Mouse (Mus musculus) cerebellum, adult 2 months (tissue): ENCODE data around the gene Crim1. TPM values are rescaled to one million over a fixed set of nuclear protein-coding genes. Genes with fewer than 3 reads are reported as not detected.
A peak's percentile ranks its signal among the peaks of the same experiment; 100 is the strongest.

ENCODE experiments used
- DNase-seq, 2 experiments: peaks; one replicate each; pipeline ENCODE4 v3.0.0; 2021
- H3K27ac ChIP-seq: fragments of 200-500 bp; 2 replicates; pipeline ENCODE4 v1.5.1; 2012; ENCODE audit warnings: low read length, control low read depth, inconsistent platforms; ENCODE audit not compliant: insufficient read depth
- H3K27me3 ChIP-seq: fragments of 200-500 bp; 2 replicates; pipeline ENCODE4 v1.6.1; 2012; ENCODE audit warnings: inconsistent platforms, mild to moderate bottlenecking, low read length, moderate library complexity; ENCODE audit not compliant: control insufficient read depth, insufficient read depth
- H3K4me1 ChIP-seq: fragments of 200-500 bp; 2 replicates; pipeline ENCODE4 v1.6.1; 2011; ENCODE audit warnings: low read length; ENCODE audit not compliant: control insufficient read depth, insufficient read depth
- H3K4me3 ChIP-seq: fragments of 200-500 bp; replicated peaks from 2 replicates; pipeline ENCODE3; 2011; ENCODE audit warnings: mild to moderate bottlenecking, low read depth, low read length, control low read depth; ENCODE audit not compliant: insufficient read depth
- CTCF ChIP-seq: fragments of 200-500 bp; IDR thresholded peaks from 2 replicates; pipeline ENCODE4 v1.5.1; 2011; ENCODE audit warnings: low read depth, mild to moderate bottlenecking, control low read depth, low read length, moderate library complexity, borderline replicate concordance; ENCODE audit not compliant: insufficient read depth
- POLR2A ChIP-seq: fragments of 200-500 bp; IDR thresholded peaks from 2 replicates; pipeline ENCODE4 v1.6.1; 2011; ENCODE audit warnings: low read length, control low read depth, borderline replicate concordance; ENCODE audit not compliant: insufficient read depth
- WGBS: fragments of 180-500 bp; shearing (Covaris S2); methylation state at CpG from one replicate; pipeline ENCODE4 v1.1.7; 2018; 5-methylcytosine and 5-hydroxymethylcytosine counted together
- polyA plus RNA-seq: library from polyadenylated mRNA; depleted of rRNA; stranded (reverse); fragments of >200 nt; gene quantifications from 2 replicates; pipeline ENCODE4 v1.2.3, GENCODE M21; 2012

Crim1 gene
- polyA plus RNA-seq, 1 experiment: 34.4 TPM

DNA sequence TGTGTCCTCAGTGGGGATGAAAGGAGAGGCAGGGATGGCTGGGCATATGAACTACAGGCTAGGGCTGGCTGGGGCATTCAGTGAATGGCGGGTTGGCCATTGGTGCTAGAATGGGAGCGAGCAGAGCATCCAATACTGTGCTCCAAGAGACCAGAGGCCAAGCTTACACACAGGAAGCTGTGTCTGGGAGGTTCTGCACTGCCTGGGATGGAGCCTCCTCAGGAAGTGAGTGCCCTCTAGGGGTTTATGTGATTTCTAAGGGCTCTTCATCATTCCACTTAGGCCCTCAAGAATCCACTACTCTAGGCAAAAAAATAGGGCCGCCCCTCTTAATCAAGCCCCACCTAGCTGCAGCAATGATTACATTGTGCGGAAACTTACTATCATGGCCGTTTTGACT, 98.1 kb downstream of the Crim1 start:
- no peak overlapping the region for H3K4me3 ChIP-seq
- no peak for DNase-seq
- WGBS: 74% methylated on average over 5 of the region's 5 CpGs
- TF ChIP-seq CTCF (0 out of 2 replicates have a peak, but pooled peaks have one; percentile 14), POLR2A (no peak)
- H3K27me3 ChIP-seq: no peaks in the 10 kb centered on the region
- no peaks in the 10 kb centered on the region for H3K4me1 ChIP-seq
- H3K27ac ChIP-seq: no peak overlapping the region

DNA sequence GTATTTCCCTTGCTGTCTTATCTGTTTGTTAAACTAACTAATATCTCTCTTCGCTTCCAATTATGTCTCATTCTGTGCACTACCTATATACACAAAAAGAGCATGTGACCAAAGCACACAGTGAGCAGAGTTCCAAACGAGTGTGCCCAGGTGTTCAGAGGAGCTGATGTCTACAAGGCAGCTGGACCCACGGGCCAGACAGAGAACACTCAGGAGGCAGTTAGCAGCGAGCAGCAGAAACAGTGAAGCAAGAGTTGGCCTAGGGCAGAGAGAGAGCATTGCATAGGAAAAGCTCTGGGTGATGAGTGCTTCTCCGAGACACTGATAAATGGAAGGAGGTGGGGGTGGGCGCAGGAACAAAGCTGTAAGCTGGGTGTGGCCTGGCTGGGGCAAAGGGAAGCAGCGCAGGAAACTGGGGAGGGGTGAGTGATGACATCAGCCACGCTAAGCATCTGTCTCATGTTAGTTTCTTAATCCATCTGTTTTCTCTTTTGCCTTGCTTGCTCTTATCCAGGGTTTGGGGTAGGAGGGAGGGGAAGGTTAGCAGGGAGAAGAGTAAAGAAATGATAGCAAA, 99.0 kb downstream of the Crim1 start:
- Histone ChIP-seq H3K4me1 (no peaks in the 10 kb centered on the region), H3K27ac (no peak overlapping the region), H3K27me3 (no peaks in the 10 kb centered on the region), H3K4me3 (no peak overlapping the region)
- WGBS: 79% methylated on average over 8 of the region's 8 CpGs
- no peak for DNase-seq
- no peak for TF ChIP-seq POLR2A
- TF ChIP-seq CTCF: no peak

DNA sequence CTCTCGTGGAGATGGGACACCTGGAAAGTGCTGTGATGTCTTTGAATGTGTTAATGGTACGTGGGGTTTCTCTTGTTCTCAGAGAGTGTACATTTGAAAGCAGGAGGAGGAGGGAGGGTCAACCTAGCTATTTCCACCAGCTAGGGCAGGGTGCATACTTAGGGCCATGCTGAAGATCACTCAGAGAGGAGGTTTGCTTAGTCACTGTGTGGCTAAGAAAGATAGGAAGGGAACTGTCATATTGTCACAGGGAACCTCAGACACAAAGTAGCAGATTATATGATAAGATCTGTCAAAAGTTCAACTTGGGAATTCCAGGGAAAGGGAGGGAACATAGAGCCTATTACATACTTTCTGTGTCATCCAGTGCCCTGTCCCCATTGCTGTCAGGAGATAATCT, 103.0 kb downstream of the Crim1 start:
- no peaks in the 10 kb centered on the region for H3K4me1 ChIP-seq
- H3K27me3 ChIP-seq: no peaks in the 10 kb centered on the region
- no peak overlapping the region for H3K27ac ChIP-seq
- H3K4me3 ChIP-seq: no peak overlapping the region
- TF ChIP-seq POLR2A: no peak
- DNase-seq: no peak
- 92% methylated on average over 2 of the region's 2 CpGs for WGBS

DNA sequence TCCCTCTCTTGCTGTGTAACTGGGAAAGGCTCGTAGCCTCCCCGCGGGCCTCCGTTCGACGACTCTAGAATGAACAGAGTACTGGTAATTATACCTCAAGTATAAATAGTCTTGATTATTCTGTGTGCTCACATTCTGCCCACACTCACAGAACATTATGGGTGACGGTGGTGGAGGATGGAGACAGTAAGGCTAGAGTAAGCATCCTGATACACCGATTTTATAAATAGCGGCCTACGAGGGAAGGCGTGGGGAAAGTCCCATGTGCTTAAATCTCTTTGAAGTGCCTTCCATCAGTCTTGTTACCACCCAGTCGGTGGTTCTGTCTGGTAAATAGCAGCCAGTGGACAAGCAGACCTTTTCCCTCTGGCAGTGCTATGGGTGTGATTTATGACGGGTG, 104.0 kb downstream of the Crim1 start:
- DNase-seq: no peak
- H3K4me1 ChIP-seq: no peaks in the 10 kb centered on the region
- TF ChIP-seq CTCF: no peak
- no peak for TF ChIP-seq POLR2A
- 97% methylated on average over 13 of the region's 13 CpGs for WGBS
- H3K27me3 ChIP-seq: no peaks in the 10 kb centered on the region
- H3K4me3 ChIP-seq: no peak overlapping the region
- H3K27ac ChIP-seq: no peak overlapping the region

DNA sequence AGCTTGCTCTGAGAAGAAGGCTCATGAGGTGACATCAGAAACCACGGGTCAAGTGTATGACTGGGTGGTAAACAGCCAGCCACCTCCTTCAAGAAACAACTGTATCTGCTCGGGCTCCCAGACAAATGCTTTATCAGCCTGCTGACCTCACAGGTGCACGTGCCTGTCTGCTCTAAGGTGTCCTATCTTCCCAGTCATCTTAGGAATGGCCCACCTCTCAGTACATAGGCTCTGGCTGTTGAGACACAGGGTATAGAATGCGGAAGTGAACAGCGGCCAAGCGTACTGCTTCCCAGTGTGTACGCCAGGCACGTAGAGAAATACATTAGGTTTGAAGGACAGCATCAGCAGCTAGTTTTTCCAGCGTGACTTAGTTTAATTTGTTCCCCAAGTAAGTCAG, 106.4 kb downstream of the Crim1 start:
- TF ChIP-seq POLR2A (no peak), CTCF (no peak)
- Histone ChIP-seq H3K27ac (no peak overlapping the region), H3K27me3 (no peaks in the 10 kb centered on the region), H3K4me1 (no peaks in the 10 kb centered on the region), H3K4me3 (no peak overlapping the region)
- no peak for DNase-seq
- 95% methylated on average over 9 of the region's 9 CpGs for WGBS

DNA sequence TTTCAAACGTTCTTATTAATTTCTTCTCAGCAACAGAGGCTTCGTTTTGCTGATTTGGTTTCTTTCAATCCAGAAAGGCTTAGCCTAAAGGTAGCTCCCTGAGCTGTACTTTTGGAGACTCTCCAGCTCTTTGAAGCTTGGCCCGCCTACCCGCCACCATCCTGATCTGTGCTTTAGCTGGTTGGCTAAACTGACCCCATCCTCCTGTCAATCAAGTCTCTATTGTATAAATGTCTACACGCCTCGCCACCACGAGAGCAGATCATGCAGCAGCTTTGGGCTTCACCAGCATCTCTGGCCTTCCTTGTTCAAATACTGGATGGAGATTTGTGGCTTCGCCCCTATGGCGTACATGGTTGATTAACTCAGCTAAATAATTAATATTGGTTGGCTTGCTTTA, 108.2 kb downstream of the Crim1 start:
- H3K4me3 ChIP-seq: no peak overlapping the region
- no peaks in the 10 kb centered on the region for H3K4me1 ChIP-seq
- DNase-seq: no peak
- H3K27me3 ChIP-seq: no peaks in the 10 kb centered on the region
- no peak for TF ChIP-seq POLR2A
- no peak for TF ChIP-seq CTCF
- 84% methylated on average over 9 of the region's 9 CpGs for WGBS
- no peak overlapping the region for H3K27ac ChIP-seq

DNA sequence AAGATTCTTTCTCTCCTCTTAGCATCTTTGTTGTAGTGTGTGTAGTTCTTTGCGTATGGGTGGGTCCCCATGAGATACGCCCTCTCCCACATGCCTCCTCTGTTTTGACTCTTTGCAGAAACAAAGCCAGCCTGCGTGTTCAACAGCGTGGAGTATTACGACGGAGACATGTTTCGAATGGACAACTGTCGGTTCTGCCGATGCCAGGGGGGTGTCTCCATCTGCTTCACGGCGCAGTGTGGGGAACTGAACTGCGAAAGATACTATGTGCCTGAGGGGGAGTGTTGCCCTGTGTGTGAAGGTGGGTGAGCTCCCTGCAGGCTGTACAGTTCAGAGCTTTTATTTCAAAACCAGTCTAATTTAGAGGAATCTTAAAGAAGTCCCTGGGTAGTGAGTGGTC, 113.0 kb downstream of the Crim1 start:
- TF ChIP-seq CTCF: no peak
- no peak for TF ChIP-seq POLR2A

DNA sequence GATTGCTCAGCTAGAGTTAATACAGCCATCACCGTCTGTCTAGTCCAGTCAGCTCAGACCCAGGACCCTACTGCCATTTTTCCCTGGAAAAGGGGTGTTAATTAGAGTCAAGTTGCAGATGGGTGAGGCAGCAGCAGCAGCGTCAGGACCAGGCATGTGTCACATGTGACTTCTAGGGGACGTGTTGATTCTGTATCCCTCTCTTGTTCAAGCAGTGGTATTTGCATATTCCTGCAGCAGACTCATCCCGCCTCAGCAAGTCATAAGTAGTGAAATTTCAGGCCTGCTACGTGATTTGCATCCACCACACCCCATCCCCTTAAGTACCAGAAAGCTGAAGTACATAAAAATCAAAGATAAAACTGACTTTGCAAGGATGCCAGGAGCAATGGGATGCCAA, 113.6 kb downstream of the Crim1 start:
- Histone ChIP-seq H3K27me3 (no peaks in the 10 kb centered on the region; the same call in 1 of the 2 replicates), H3K27ac (no peak overlapping the region), H3K4me3 (no peak overlapping the region), H3K4me1 (no peaks in the 10 kb centered on the region)
- DNase-seq: no peak
- WGBS: 48% methylated on average over 5 of the region's 5 CpGs
- TF ChIP-seq POLR2A (no peak), CTCF (no peak)

More for the DNA sequence above, 113.0 kb downstream of the Crim1 start:
- Histone ChIP-seq H3K27me3 (no peaks in the 10 kb centered on the region; the same call in 1 of the 2 replicates), H3K27ac (no peak overlapping the region), H3K4me3 (no peak overlapping the region), H3K4me1 (no peaks in the 10 kb centered on the region)
- 44% methylated on average over 12 of the region's 12 CpGs for WGBS
- DNase-seq: no peak

DNA sequence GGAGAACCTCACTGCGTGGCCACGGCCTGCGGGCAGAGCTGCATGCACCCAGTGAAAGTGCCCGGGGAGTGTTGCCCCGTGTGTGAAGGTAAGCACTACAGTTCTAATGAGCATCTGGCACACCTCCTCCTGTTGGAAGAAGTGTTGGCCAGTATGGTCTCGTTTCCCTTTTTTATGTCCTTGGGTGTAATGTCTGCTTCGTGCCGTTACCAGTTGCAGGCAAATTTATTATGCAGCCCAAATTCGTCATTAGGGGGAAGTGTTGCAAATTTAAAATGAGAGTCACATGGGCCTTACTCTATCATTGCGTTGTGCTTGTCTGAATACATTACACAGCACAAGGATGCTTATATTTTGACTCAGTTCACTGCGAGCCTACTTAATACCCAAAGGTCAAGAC, 115.6 kb downstream of the Crim1 start:
- no peaks in the 10 kb centered on the region for H3K4me1 ChIP-seq
- no peak for TF ChIP-seq CTCF
- TF ChIP-seq POLR2A: no peak
- H3K4me3 ChIP-seq: no peak overlapping the region
- WGBS: 89% methylated on average over 11 of the region's 11 CpGs
- DNase-seq: no peak
- H3K27me3 ChIP-seq: no peaks in the 10 kb centered on the region; the same call in 1 of the 2 replicates
- H3K27ac ChIP-seq: no peak overlapping the region
